Mouse (Mus musculus) heart, adult 18-20 months (tissue): Measurements from ENCODE around the gene Lhx6. TPM values are rescaled to one million over a fixed set of nuclear protein-coding genes. Genes with fewer than 3 reads are reported as not detected.

ENCODE experiments used
- DNase-seq, 2 experiments: peaks; one replicate each; pipeline ENCODE4 v3.0.0; 2021 to 2022; ENCODE audit warnings: mixed read lengths in 1 of 2
- total RNA-seq, 2 experiments: library from RNA; stranded (reverse); gene quantifications; 2 replicates each; pipeline ENCODE4 v1.2.3; 2021

Gene Lhx6
- total RNA-seq, 2 experiments from 2014 or later: 1.6 to 1.7 TPM

- peak; percentile 26 to 59 for DNase-seq
Observed at GRCm38 (mm10) chr2:36035413-36036081, 69.7 kb downstream of the Lhx6 start.

GRCm38 (mm10) chr2:36034898-36035297 is 70.3 kb downstream of the Lhx6 start:
- DNase-seq: no peak

GRCm38 (mm10) chr2:36033966-36034365 is 71.2 kb downstream of the Lhx6 start:
- peak; percentile 19 to 37 for DNase-seq

- DNase-seq: no peak
Observed at GRCm38 (mm10) chr2:36032884-36033283, 72.3 kb downstream of the Lhx6 start.

Other genes starting within 250 kb of the Lhx6 start
- 1 to 10 TPM; 1.1 to 1.9 TPM for gene Ttll11, start 125.5 kb downstream of the Lhx6 start, total RNA-seq
- gene Ndufa8, start 56.0 kb downstream of the Lhx6 start, total RNA-seq: 100 to 1,000 TPM; 687 to 800 TPM
- gene Morn5, start 56.0 kb downstream of the Lhx6 start, total RNA-seq: not detected
- 10 to 100 TPM; 38.6 to 44.5 TPM for gene Mrrf, start 31.0 kb upstream of the Lhx6 start, total RNA-seq
- gene Rbm18, start 31.4 kb upstream of the Lhx6 start, total RNA-seq: 10 to 100 TPM; 34.5 to 34.9 TPM
- 10 to 100 TPM; 12.4 to 16.1 TPM for gene Ptgs1, start 125.0 kb upstream of the Lhx6 start, total RNA-seq